Mouse (Mus musculus): ENCODE data around the gene Anks1b. TPM values are rescaled to one million over a fixed set of nuclear protein-coding genes. Genes with fewer than 3 reads are reported as not detected.

Anks1b gene
- polyA plus RNA-seq, 1 experiment from 2014 or later: 0.21 TPM

DNA sequence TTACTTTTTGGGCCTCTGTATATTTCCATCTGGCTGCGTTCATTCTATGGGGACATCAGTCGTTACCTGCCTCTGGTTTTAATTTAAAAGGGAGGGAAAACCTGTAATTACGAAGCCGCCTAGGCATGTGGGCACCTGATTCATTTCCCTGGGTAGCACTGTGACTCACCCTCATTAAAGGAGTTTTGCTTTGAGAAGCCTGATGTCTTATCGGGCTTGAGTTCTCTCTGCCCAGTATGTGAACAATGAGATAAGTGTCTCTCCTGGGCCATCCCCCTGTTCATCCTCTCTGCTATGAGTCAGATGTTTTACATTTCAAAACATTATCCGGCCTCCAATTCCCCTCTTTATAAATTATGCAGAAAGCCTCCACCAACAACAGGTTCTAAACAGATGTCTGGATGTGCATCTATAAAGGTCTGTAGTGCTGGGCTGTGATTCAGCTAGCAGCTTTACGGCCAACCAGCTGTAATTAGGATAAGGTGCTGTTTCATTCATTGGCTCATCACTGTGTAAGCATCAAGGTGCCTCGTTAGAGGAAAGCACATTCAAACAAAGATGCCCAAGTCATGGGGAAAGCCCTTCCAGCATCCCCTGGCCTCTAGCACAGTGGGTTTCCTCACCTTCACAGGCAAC lies 507.5 kb downstream of the Anks1b start:
- no peak for DNase-seq (ENCODE audit: low spot score)
- H3K4me1 ChIP-seq (ENCODE audit: insufficient read depth, low read depth, low read length): no peaks in the 10 kb centered on the region

DNA sequence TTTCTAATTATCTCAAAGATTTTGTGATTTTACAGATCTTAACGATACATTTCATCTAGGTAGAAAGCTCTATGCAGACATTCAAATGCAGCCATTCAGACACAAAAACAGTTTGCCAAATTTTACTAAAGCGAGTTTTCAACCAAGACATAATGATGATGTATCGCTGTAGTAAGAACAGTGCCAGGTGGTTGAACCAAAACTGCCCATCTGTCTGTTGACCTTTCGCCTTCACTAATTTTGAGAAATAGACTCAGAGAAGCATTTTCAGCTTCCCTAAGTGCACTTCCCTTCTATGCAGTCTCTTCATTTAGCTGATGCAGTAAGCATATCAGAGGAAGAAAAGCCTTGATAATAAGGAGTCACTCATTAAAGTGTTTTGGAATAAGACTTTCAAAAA lies 527.1 kb downstream of the Anks1b start:
- no peaks in the 10 kb centered on the region for H3K4me1 ChIP-seq (ENCODE audit: insufficient read depth, low read depth, low read length)
- WGBS: 86% methylated on average over 4 of the region's 4 CpGs
- H3K9me3 ChIP-seq (ENCODE audit: low read length): no peaks in the 10 kb centered on the region
- H3K4me3 ChIP-seq (ENCODE audit: low read depth, low read length): no peak overlapping the region
- no peak for DNase-seq (ENCODE audit: low spot score)
- no peak for TF ChIP-seq EP300 (IDR thresholded peaks at IDR 0.05)
- TF ChIP-seq CTCF (IDR thresholded peaks at IDR 0.05): no peak
- ATAC-seq: no peak
- no peak overlapping the region for H3K9ac ChIP-seq (replicated peaks; ENCODE audit: low read depth)
- no peaks in the 10 kb centered on the region for H3K27me3 ChIP-seq (replicated peaks; ENCODE audit: insufficient read depth, low read length)
- no peaks in the 10 kb centered on the region for H3K36me3 ChIP-seq (ENCODE audit: insufficient read depth, low read length)
- no peak overlapping the region for H3K4me2 ChIP-seq (replicated peaks; ENCODE audit: low read depth, low read length)
- no peak overlapping the region for H3K27ac ChIP-seq (ENCODE audit: low read length)

More for the DNA sequence above, 507.5 kb downstream of the Anks1b start:
- Histone ChIP-seq H3K4me3 (ENCODE audit: low read depth, low read length) (no peak overlapping the region), H3K9ac (replicated peaks; ENCODE audit: low read depth) (no peak overlapping the region), H3K9me3 (ENCODE audit: low read length) (no peaks in the 10 kb centered on the region), H3K36me3 (ENCODE audit: insufficient read depth, low read length) (no peaks in the 10 kb centered on the region), H3K4me2 (replicated peaks; ENCODE audit: low read depth, low read length) (no peak overlapping the region), H3K27ac (ENCODE audit: low read length) (no peak overlapping the region), H3K27me3 (replicated peaks; ENCODE audit: insufficient read depth, low read length) (no peaks in the 10 kb centered on the region)
- 77% methylated on average over 8 of the region's 8 CpGs for WGBS
- no peak for ATAC-seq
- TF ChIP-seq CTCF (IDR thresholded peaks at IDR 0.05) (no peak), EP300 (IDR thresholded peaks at IDR 0.05) (no peak)

DNA sequence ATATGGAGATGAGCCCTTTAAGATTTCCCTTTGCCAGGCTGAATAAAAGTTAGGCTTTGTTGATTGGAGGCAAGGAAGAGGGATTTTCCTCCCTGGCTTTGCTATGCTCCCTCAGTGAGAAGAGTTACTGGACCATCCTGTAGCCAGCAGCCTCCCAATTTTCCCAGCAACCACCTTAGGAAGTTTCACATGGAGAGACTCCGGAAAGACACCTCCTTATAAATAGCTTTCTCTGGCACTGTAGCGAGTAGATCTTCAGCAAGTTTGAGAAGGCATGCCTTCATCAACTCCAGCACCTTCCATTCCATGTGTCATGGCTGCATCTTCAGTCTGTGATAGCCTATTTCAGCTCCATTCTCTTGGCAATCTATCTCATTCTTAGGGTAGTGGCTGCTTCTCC lies 535.2 kb downstream of the Anks1b start:
- no peak overlapping the region for H3K4me3 ChIP-seq (ENCODE audit: low read depth, low read length)
- H3K36me3 ChIP-seq (ENCODE audit: insufficient read depth, low read length): no peaks in the 10 kb centered on the region
- WGBS: 66% methylated on average over 2 of the region's 2 CpGs
- no peaks in the 10 kb centered on the region for H3K27me3 ChIP-seq (replicated peaks; ENCODE audit: insufficient read depth, low read length)
- no peak for DNase-seq (ENCODE audit: low spot score)
- no peak overlapping the region for H3K4me2 ChIP-seq (replicated peaks; ENCODE audit: low read depth, low read length)
- H3K27ac ChIP-seq (ENCODE audit: low read length): no peak overlapping the region
- ATAC-seq: no peak
- no peaks in the 10 kb centered on the region for H3K4me1 ChIP-seq (ENCODE audit: insufficient read depth, low read depth, low read length)
- TF ChIP-seq CTCF (IDR thresholded peaks at IDR 0.05) (no peak), EP300 (IDR thresholded peaks at IDR 0.05) (no peak)
- no peaks in the 10 kb centered on the region for H3K9me3 ChIP-seq (ENCODE audit: low read length)
- H3K9ac ChIP-seq (replicated peaks; ENCODE audit: low read depth): no peak overlapping the region

DNA sequence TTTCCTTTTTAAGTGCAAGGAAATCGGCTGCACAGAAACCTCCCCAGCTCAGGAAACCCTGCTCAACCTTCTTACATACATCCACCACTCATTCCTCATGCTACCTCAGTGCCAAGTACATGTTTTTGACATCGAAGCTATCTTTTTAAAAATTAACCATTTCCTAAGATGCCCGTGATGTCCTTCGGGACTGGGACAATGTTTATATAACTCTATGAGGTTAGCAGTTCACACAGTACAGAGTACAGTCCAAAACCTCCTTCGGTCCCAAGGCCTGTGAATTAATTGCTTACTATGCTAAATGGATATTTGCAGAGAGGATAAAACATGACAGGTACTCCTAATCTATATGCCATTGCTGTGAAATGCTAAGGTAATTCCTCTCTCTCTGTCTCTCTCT lies 558.2 kb downstream of the Anks1b start:
- Histone ChIP-seq H3K27me3 (replicated peaks; ENCODE audit: insufficient read depth, low read length) (no peaks in the 10 kb centered on the region), H3K36me3 (ENCODE audit: insufficient read depth, low read length) (no peaks in the 10 kb centered on the region), H3K9me3 (ENCODE audit: low read length) (no peaks in the 10 kb centered on the region), H3K4me3 (ENCODE audit: low read depth, low read length) (no peak overlapping the region), H3K9ac (replicated peaks; ENCODE audit: low read depth) (no peak overlapping the region), H3K27ac (ENCODE audit: low read length) (no peak overlapping the region), H3K4me2 (replicated peaks; ENCODE audit: low read depth, low read length) (no peak overlapping the region), H3K4me1 (ENCODE audit: insufficient read depth, low read depth, low read length) (no peaks in the 10 kb centered on the region)
- 48% methylated on average over 5 of the region's 5 CpGs for WGBS
- ATAC-seq: no peak
- no peak for DNase-seq (ENCODE audit: low spot score)
- TF ChIP-seq CTCF (IDR thresholded peaks at IDR 0.05): no peak
- TF ChIP-seq EP300 (IDR thresholded peaks at IDR 0.05): no peak

DNA sequence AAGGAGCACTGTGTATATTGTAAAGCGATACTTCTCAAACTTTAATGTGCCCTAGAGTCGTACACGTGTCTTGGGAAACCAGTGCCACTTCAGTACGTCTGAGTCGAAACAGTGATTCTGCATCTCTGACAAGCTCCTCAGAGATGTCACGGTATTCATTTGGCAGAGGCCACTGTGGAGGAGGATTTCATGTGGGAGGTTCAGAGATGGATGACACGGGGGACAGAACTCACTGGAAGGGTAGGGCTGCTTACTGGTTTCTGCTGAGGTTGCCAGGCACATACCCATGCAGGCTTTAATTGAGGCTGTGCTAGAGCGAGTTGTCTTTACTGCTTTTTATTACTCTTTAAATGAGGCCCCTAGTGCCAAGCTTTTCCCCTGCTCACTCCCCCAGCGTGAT lies 558.7 kb downstream of the Anks1b start:
- H3K4me1 ChIP-seq (ENCODE audit: insufficient read depth, low read depth, low read length): no peaks in the 10 kb centered on the region
- no peak overlapping the region for H3K9ac ChIP-seq (replicated peaks; ENCODE audit: low read depth)
- WGBS: 62% methylated on average over 9 of the region's 9 CpGs
- no peak overlapping the region for H3K4me2 ChIP-seq (replicated peaks; ENCODE audit: low read depth, low read length)
- no peaks in the 10 kb centered on the region for H3K36me3 ChIP-seq (ENCODE audit: insufficient read depth, low read length)
- TF ChIP-seq CTCF (IDR thresholded peaks at IDR 0.05) (no peak), EP300 (IDR thresholded peaks at IDR 0.05) (no peak)
- H3K27me3 ChIP-seq (replicated peaks; ENCODE audit: insufficient read depth, low read length): no peaks in the 10 kb centered on the region
- no peak overlapping the region for H3K27ac ChIP-seq (ENCODE audit: low read length)
- H3K4me3 ChIP-seq (ENCODE audit: low read depth, low read length): no peak overlapping the region
- ATAC-seq (no peak), DNase-seq (ENCODE audit: low spot score) (no peak)
- H3K9me3 ChIP-seq (ENCODE audit: low read length): no peaks in the 10 kb centered on the region

DNA sequence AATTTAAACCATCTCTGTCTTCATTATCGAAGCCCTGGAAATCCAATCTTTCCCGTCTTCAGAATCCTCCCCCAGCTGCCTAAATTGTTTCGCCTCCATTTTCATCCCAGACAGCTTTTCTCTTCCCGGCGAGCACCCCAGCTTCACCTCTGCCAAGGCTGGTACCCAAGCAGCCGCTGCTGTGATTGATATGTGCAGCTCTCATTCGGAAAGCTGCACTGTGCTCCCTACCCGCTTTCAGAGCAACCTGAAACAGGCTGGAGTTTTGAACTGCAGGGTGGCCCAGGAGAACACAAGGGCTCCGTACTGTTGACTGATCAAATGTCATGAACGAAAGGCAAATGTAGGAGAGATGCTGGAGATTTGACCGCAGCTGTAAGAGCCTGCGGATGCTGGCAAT lies 559.2 kb downstream of the Anks1b start:
- TF ChIP-seq EP300 (IDR thresholded peaks at IDR 0.05) (no peak), CTCF (IDR thresholded peaks at IDR 0.05) (no peak)
- Histone ChIP-seq H3K4me1 (ENCODE audit: insufficient read depth, low read depth, low read length) (no peaks in the 10 kb centered on the region), H3K4me2 (replicated peaks; ENCODE audit: low read depth, low read length) (no peak overlapping the region), H3K36me3 (ENCODE audit: insufficient read depth, low read length) (no peaks in the 10 kb centered on the region), H3K27me3 (replicated peaks; ENCODE audit: insufficient read depth, low read length) (no peaks in the 10 kb centered on the region), H3K27ac (ENCODE audit: low read length) (no peak overlapping the region), H3K9me3 (ENCODE audit: low read length) (no peaks in the 10 kb centered on the region), H3K4me3 (ENCODE audit: low read depth, low read length) (no peak overlapping the region), H3K9ac (replicated peaks; ENCODE audit: low read depth) (no peak overlapping the region)
- ATAC-seq: no peak
- 63% methylated on average over 12 of the region's 12 CpGs for WGBS
- no peak for DNase-seq (ENCODE audit: low spot score)

DNA sequence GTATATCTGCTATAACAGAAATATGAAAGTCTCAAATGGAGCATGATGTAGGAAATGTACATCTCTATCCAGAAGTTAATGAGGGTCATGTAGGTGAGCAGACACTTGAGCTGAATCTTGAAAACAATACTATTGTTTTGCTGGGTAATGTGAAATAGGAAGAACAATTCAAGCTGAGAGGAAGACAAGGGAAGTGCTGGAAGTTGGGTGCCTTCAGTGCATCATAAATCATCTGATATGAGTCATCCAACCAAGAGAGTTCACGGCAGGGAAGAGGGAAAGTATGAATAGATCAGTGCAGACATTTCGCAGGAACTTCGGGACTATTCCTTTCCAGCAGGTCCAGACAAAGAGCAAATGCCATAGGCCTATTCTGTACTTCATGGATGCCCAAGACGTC lies 567.7 kb downstream of the Anks1b start:
- Histone ChIP-seq H3K9me3 (ENCODE audit: low read length) (no peaks in the 10 kb centered on the region), H3K27ac (ENCODE audit: low read length) (no peak overlapping the region), H3K9ac (replicated peaks; ENCODE audit: low read depth) (no peak overlapping the region), H3K4me1 (ENCODE audit: insufficient read depth, low read depth, low read length) (no peaks in the 10 kb centered on the region), H3K4me2 (replicated peaks; ENCODE audit: low read depth, low read length) (no peak overlapping the region), H3K4me3 (ENCODE audit: low read depth, low read length) (no peak overlapping the region), H3K36me3 (ENCODE audit: insufficient read depth, low read length) (no peaks in the 10 kb centered on the region), H3K27me3 (replicated peaks; ENCODE audit: insufficient read depth, low read length) (no peaks in the 10 kb centered on the region)
- WGBS: 66% methylated on average over 4 of the region's 4 CpGs
- TF ChIP-seq CTCF (IDR thresholded peaks at IDR 0.05) (no peak), EP300 (IDR thresholded peaks at IDR 0.05) (no peak)
- DNase-seq (ENCODE audit: low spot score): no peak
- ATAC-seq: no peak

All from lung, postnatal 0 days (tissue).